Mouse (Mus musculus) left cerebral cortex, postnatal 10 days (tissue): ENCODE results near the gene Mcm6. TPM values are rescaled to one million over a fixed set of nuclear protein-coding genes. Genes with fewer than 3 reads are reported as not detected.

Source experiments
- total RNA-seq, 2 experiments: library from RNA; stranded (reverse); gene quantifications; 2 replicates each; pipeline ENCODE4 v1.2.3; 2021

Mcm6 gene
- total RNA-seq, 2 experiments from 2014 or later = 14.6 to 15.6 TPM

Other genes with a start within 250 kb of the Mcm6 start
- 10 to 100 TPM; 49.6 to 53.1 TPM for gene Ubxn4, start 115.7 kb downstream of the Mcm6 start, total RNA-seq
- 1 to 10 TPM; 5.4 to 6.1 TPM for gene Lct, start 31.3 kb downstream of the Mcm6 start, total RNA-seq
- 10 to 100 TPM; 64.0 to 67.9 TPM for gene Dars, start 57.7 kb upstream of the Mcm6 start, total RNA-seq
- 1 to 10 TPM; 7.2 to 10.0 TPM for gene Cxcr4, start 232.6 kb upstream of the Mcm6 start, total RNA-seq